Mouse (Mus musculus): Measurements from ENCODE around the gene Rfx3.

Gene Rfx3

DNA sequence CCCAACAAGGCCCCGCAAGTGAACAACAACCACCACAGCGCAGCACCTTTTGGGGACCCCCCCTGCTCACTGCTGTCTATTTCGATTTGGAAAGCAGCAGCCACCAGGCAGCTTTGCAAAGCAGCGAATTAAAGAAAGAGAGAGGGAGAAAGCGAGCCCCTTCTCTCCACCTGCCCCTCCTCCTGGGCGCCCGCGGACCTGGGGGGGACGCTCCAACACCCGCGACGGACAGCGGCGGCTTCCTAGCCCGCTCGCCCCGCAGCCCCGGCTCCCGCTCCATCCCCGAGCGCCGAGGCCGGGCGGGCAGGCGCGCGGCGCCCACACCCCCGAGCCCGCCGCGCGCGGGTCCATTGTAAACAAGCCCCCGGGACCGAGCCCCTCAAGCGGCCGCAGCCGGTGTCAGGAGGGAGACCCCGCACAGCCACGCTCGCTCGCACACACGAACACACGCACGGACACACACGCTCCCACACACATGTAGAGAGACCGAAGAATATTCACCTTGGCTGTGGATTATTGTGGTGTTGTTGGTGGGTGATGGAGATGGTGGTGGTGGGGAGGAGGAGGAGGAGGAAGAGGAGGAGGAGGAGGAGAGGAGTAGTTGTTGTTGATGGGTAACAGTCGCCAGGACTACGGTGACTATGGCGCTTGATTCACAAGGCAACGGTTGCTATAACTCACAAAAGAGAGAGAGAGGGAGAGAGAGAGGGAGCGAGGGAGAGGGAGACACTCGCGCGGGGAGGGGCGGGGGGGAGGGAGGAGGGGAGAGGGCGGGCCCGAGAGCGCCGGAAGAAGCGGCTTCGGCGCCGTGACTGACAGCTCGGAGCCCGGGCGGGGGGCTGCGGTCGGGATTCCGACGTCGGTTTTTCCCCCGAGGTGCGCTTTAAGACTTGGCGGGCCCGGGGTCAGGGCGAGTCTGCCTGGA, at the start of gene Rfx3:
Gene Rfx3 (minus strand): TSS at position 696 of the 925 bp plus-strand sequence.
- peak; percentile 68 for DNase-seq (ENCODE audit: extremely low spot score, low spot score)

DNA sequence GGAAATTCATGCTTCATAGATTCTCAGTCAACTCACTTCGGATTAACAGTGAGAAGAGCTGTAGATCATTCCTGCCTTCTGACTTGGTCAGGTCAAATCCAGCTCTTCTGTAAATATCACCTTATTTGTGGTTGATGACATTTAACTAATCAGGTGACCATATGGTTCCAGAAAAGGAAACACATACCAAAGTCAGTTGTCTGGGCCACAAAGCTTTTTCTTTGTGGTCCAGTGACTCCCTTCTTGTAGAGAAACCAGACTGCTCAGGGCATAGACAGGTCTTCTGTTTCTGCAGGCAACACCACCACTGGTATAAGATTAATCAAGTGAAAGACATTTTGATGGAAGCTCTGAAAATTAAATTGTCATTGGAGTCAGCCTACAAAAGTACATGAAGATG, 41.1 kb upstream of the Rfx3 start:
- no peak for DNase-seq (ENCODE audit: extremely low spot score, low spot score)

DNA sequence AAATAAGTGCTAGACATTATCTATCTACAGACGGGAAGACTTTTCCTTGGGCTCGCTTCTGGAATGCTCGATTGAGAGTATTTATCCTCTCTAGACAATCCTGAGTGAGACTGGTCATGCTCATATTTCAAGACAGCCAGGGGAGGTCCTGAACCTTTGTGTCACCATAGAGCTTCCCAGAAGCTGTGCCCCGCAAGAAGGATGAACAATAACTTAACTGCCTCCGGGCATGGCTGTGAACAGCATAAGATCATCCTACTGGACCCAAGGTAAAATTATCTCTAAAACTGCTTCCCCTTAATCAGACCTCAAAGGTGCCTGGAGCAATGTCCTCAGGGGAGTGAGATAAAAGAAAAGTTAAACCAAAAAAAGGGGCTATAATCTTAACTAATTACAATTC, 40.6 kb upstream of the Rfx3 start:
- no peak for DNase-seq (ENCODE audit: extremely low spot score, low spot score)

DNA sequence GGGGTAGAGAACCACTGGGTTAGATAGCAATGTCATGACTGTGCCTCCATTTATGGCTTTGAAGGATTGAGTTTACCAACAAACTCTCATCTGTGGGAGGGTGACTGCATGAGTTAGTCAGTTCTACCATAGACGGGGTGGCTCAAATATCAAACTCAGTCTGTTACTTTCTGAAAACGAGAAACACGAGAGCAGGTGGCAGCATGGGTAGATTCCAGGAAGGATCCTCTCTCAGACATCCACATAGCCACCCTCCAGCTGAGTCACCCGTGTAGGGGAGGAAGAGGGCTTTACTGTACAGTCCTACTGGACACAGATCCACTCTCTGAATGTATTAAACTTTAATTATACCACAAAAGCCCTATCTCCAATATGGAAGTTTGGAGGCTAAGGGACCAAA, 38.3 kb upstream of the Rfx3 start:
- no peak for DNase-seq (ENCODE audit: extremely low spot score, low spot score)

DNA sequence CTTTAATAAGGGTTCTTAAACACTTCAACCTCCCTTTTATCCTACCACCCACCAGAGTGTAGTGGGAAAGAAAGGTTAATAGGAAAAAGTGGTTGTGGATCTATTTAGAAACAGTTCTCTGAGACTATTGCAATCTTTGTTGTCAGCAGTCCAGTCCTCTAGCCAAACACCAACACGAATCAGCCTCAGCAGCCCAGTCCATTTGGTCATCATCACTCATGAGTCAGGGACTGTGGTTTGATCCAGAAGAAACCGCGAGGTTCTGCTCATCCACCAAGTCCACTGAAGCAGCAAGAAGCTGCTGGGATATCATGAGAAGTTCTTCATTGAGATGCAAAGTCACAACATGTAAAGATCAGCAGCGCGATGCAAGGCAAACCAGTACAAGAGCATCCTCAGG, 35.8 kb upstream of the Rfx3 start:
- no peak for DNase-seq (ENCODE audit: extremely low spot score, low spot score)

DNA sequence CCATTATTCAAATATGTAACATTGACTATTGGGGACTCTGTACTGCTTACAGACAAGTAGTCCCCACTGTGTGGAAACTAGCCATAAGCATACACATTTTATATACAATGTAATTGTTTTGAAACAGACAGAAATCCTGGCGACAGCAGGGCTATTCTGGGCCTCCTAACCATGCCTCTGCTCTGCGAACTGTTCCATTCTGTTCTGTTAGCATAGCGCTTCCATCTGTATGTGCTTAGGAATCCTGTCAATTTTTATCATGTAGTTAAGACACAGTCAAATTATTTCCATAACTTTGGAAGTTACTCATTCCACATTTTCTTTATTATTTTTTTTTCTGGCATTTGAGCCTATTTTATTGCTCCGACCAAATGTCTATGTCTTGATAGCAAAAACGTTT, 34.0 kb upstream of the Rfx3 start:
- DNase-seq (ENCODE audit: extremely low spot score, low spot score): no peak

DNA sequence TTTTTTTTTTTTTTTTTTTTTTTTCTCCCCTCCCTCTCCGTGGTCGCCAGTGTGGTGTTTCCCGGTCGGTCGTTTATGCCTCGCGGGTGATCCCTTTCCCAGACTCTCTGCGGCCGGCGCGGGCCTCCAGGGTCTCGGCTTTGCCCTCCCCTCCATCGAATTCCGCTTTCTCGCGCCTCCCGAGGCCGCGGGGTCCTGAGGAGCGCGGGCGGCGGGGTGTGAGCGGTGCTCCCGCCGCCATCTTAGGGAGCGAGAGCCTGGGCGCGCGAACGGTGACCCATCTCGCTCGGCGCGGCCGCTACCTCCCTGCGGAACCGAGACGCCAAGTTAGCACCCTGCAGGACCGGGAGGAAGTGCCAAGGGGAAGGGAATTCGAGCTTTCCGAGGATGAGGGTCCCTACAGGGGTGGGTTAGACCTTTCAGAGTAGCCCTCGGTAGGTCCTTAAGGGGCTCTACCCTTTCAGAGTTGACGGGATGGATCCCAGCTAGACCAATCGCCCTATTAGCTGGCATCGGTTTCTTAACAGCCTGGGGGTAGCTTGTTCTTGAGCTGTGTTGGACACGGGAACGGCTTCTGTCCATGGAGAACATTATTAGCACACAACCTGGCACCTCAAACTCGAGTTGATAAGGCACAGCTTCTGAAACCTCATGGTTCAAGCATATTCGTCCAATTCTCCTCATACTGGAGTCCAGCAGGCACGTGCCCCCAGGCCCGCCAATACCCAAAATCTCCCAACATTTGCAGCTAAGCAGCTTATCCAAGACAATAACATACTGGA, 943 bp upstream of the Rfx3 start:
- no peak for DNase-seq (ENCODE audit: extremely low spot score, low spot score)

DNA sequence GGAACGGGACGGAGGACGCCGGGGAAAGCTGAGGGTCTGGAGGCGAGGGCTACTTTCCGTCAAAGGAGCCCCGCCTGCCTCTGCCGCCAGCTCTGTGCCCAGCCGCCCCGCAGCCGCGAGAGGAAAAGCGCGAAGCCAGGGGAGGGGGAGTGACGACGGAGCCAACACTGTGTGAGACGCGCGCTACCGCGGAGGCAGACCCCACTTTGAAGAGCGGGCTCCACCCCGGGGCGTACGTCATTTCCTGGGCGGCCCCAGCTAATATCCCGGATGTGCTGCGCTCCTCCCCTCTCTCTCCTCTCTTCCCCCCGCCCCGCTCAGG, 391 bp upstream of the Rfx3 start:
- peak; percentile 97 for DNase-seq (ENCODE audit: extremely low spot score, low spot score)

DNA sequence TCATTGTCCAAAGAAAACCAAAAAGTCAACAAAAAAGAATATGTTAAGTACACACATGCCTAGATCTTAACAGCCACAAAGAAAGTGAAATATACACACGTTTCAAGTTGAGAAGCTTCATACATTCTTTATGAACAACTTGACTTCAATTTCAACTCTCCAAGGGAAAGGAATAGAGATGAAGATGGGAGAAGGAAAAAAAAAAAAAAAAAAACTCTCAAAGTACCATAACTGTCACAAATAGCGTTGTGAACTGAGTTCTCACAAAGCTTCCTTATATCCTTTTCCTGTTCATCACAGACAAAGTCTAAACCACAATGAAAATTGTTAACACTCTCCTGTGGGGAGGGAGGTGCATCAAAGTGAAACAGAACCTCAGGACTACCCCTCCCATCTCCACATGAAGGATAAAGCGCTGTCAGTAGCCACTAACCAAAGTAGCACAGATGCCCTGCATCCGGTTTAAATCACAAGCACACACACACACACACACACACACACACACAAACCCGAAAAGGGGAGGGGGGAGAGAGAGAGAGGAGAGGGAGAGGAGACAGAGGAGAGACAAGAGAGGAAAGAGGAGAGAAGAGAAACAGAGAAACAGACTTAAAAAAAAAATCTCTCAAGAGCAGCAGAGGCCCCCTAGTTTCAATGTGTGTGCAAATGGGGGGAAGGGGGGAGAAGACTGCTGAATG, 1.2 kb downstream of the Rfx3 start:
- DNase-seq (ENCODE audit: extremely low spot score, low spot score): peak; percentile 66

DNA sequence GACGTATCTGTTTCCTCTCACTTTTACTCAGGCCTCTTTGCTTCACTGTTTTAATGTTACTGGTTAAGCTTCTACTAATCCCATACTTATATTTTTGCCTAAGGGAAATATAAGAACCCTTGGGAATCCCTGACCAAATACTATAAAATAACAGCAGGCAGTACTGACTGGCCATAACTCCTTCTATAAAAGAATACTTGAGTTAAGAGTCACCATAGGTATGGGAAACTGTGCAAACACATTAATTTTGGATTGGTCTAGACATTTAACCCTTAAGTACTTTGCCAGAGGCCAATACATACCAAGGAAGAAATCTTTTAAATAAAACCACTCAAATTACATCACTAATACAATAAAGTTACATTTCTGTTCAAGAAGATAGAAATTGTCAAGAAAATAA, 6.8 kb downstream of the Rfx3 start:
- DNase-seq (ENCODE audit: extremely low spot score, low spot score): no peak

DNA sequence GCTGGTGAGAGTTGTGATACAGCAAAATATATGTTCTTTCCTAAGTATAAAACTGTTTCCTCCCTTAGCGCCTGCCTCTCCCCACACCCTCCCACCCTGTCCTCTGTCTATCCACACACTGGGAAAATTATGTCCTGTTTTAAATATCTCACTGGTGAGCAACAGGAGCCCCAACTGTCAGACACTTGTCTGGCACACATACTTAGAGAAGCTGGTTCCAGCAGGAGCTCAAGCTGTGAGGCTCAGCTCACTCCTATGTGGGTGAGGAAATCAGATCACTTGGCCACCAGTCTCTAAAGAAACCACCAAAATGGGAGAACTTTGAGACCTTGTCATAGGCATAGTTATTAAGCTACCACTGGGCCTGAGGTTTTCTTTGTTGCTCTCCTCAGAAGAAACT, 7.5 kb downstream of the Rfx3 start:
- no peak for DNase-seq (ENCODE audit: extremely low spot score, low spot score)

DNA sequence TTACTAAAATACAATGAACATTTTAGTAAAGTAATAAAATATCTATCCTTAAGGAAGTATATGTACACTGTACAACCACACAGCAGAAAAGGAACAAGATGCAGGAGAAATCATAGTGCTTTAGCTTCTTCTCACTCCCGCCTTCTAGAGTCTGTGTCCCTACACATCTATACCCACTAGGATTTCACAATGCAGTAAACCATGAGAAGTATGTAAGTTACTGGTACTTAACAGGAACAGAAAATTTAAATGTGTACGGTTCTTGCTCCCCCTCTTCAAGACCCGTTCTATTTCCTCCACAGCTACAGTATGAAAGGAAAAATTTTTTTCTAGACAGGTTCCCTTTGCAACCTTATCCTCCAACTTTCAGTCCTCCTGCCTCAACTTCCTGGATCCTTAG, 8.3 kb downstream of the Rfx3 start:
- DNase-seq (ENCODE audit: extremely low spot score, low spot score): no peak

DNA sequence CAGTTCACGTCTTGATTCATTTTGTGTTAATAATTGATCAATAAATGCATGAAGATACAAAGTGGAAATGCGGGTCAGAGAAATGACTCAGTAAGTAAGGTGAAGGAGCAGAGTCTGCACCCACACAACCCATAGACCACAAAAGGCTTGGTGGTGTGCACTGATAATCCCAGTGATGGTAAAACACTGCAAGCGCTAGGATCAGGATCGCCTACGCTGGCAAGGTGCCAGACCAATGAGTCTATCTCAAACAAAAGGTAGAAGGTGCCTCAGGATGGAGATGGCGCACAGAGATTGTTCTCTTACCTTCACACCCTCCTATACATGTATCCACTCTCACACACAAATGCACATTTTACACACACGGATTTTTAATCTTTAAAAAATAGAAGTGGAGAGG, 18.2 kb downstream of the Rfx3 start:
- DNase-seq (ENCODE audit: extremely low spot score, low spot score): no peak

DNA sequence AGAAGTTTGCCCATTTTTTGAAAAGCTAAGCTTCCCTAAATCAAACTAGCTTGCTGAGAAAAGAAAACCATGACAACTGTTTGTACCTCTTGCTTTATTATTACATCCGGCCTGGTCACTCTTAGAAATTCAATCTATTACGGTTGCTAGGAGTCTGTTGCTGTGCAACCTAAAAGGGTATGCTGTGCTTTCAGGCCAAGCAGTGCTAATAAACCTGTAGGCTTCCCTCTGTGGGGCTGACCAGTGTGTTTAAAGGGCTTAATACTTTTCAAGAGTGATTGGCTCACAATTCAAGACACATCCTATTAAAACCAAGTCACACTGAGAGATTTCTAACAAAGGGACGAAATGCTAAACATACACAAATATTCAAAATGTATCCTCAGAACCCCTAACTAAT, 22.2 kb downstream of the Rfx3 start:
- no peak for DNase-seq (ENCODE audit: extremely low spot score, low spot score)

DNA sequence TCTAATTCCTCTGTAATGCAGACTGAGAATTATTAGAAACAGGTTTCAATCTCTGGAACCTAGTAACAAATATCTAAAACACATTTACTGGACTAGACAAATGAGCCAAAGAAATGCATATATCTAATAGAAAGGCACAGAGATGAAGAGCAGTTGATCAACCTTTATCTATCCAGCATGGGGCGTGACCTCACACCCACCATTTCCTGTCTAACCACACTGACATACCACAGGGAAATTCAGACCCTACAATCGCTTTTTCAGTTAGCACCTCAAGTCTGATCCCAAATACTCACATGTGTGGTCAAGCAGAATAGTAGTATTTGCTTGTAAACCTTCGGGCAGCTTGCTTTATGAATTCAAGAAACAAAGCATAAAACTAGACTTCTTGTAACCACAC, 43.4 kb downstream of the Rfx3 start:
- no peak for DNase-seq (ENCODE audit: extremely low spot score, low spot score)

DNA sequence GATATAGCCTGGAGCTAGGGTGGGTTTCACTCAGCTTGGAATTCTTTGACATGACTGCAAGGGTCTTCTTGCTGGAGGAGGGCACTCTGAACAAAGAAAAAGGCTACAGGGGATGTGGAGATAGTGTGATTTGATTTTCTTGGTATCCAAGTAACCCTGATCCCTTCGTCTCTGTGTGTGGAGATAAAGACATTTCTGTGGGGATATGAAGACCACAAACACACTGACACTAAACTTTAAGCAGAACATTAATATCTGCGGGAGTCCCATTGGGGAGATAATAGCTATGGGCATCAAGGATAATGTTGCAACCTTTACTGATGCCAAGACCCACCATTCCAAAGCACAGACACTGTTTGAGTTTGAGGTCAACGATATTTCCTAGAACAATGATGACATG, 49.7 kb downstream of the Rfx3 start:
- no peak for DNase-seq (ENCODE audit: extremely low spot score, low spot score)

DNA sequence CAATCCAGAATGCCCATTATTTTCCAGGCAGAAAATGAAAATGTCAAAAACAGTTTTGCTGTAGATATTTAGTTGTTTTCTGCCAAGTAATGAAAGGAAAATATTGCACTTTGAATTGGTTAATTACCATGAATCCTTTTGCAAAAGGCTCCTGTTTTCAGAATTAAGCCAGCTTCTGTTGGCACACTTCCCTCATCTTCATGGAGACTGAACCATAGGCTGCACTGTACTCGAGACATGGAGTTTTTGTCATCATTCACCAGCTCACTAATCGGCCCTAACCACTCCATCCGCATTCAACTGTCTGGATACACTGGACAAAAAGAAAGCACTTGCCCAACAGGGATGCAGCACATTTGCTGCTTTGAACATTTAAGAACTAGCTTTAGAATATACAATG, 75.5 kb downstream of the Rfx3 start:
- DNase-seq (ENCODE audit: extremely low spot score, low spot score): no peak

DNA sequence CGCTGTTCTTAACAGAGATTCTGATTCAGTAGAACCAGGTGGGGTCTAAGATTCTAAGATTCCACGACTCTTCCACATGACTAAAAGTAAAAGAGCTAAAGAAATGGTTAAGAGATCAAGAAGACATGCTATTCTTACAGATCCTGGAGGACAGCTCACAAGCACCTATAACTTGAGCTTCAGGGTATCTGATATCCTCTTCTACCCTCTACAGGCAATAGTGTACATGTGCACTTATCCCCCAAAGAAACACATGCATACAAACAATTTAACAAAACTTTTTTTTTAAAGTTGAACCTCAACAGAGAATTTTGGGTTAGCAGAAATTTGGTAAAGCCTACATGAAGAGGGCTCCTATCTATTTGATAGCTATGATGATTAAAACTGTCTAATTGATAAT, 79.8 kb downstream of the Rfx3 start:
- no peak for DNase-seq (ENCODE audit: extremely low spot score, low spot score)

DNA sequence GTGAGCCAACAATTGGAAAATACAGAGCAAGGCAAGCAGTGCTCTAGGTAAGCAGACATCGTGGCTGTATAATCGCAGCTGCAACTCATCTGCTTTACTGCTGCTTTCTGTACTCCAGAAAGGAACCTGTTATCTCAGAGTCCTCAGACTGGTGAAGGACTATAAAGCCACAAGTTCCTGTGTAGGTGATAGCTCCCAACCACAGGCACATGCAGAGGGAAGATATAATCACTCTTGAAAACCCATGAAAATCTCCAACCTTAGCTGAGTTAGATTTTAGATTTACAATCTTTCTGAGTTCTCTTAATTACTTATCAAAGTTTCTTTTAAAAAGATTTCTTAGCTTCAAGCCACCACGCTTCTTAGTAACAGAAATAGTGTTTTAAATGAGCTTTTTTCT, 84.6 kb downstream of the Rfx3 start:
- DNase-seq (ENCODE audit: extremely low spot score, low spot score): no peak

DNA sequence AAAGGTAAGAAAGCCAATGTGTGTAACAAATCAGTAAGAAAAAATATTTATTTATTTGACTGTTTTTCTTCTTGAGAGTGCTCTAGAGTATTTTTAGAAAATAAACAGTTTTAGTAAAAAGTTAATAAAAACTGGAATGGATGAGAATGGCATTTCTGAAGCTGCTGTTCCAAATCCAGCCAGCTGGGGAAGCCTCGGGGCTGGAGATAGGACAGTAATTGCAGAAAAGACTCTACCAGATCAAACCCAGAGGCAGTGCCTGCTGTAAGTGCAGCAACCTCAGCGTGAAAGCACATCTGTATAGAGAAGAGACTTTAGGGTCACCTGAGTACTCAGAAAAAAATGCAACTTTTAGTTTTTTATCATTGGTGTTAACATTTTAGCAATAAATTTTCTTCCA, 91.9 kb downstream of the Rfx3 start:
- no peak for DNase-seq (ENCODE audit: extremely low spot score, low spot score)

DNA sequence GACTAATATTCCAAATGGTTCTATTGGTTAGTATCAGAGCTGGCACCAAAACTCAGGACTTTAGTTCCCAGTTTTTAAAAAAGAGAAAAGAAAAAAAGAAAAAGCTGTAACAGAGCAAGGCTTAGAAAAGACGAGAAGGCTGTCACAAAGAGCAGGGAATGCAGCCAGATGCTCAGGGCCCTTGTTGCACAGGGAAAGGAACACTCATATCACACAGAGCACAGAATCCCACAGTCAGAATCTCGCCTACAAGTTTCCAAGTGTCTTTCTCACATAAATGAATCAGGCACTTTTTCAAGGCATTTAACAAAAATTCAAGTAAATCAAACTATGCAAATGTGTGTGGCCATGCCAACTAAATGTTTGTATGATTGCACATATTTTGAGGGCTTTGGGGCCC, 94.5 kb downstream of the Rfx3 start:
- DNase-seq (ENCODE audit: extremely low spot score, low spot score): no peak

DNA sequence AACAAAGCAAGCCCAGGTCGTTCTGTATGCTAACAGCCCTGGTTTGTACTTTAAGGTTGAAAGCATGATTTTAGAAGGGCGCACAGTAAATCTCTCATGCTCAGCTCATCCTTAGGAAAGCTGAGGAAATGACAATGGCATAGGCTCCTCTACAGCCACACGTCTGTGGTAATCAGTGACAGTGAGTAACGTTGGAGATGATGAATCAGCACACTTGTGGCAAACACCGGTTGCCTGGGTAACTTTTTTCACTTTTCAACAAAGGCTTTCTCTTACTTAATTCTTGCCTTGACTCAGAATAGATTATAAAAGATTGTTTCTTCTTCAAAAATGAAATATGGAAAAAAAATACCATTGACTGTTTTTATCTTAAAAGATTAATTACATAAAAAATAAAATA, 104.0 kb downstream of the Rfx3 start:
- DNase-seq (ENCODE audit: extremely low spot score, low spot score): no peak

Measured in neural tube, embryonic 10.5 days (tissue).